Mouse (Mus musculus): ENCODE measurements around the gene Rhox3a2.
"Not testable (repeated sequence)": the region's sequence is repeated elsewhere in the genome, so short reads cannot be mapped to it uniquely, and the experiment has no call there.

DNA sequence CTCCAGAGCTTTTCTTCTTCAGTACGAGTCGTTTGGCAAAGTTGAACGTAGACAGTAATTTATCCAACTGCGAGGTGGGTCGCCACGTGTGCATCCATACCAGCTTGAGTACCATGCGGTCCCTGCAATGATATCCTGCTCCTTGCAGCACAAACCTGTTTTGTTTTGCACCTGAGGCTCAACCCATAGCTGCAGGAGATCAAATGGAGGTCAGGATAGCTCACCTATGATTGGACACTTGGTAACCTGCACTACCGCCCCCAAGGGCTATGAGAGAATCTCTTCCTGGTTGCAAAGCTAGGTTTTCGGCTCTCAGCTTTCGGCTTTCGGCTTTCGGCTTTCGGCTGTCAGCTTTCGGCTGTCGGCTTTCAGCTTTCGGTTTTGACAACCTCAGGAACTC lies 10.7 kb downstream of the Rhox3a2 start, which contains the start of gene Rhox4a2:
- TF ChIP-seq CTCF (IDR thresholded peaks at IDR 0.05; ENCODE audit: control insufficient read depth, insufficient read depth, low read length); POLR2A (IDR thresholded peaks at IDR 0.05; ENCODE audit: borderline replicate concordance, control insufficient read depth, low read depth, low read length): not testable (repeated sequence)
